Mouse (Mus musculus) lung, postnatal 25 days (tissue): ENCODE results near the gene Cel.
"Not testable (repeated sequence)": the region's sequence is repeated elsewhere in the genome, so short reads cannot be mapped to it uniquely, and the experiment has no call there.

Experiments
- DNase-seq: peaks from one replicate; pipeline ENCODE4 v3.0.0; 2022; ENCODE audit warnings: low spot score

Cel gene

GRCm38 (mm10) chr2:28518231-28518630, 45.0 kb downstream of the Cel start:
- no peak for DNase-seq

- DNase-seq, result peak; percentile 89
These were observed 45.8 kb downstream of the Cel start for GRCm38 (mm10) chr2:28517206-28517909.

GRCm38 (mm10) chr2:28514489-28514888, 48.7 kb downstream of the Cel start:
- DNase-seq, result peak; percentile 85

GRCm38 (mm10) chr2:28513431-28514370, 49.5 kb downstream of the Cel start:
- DNase-seq, result no peak

- peak; percentile 59 for DNase-seq
These were observed 50.3 kb downstream of the Cel start, which contains the start of gene Ralgds for GRCm38 (mm10) chr2:28512798-28513401. TSS of gene Ralgds (plus strand) at chr2:28513125.

GRCm38 (mm10) chr2:28511600-28511999, 51.6 kb downstream of the Cel start:
- not testable (repeated sequence) for DNase-seq

GRCm38 (mm10) chr2:28506291-28506690, 56.9 kb downstream of the Cel start:
- no peak for DNase-seq

- DNase-seq, result no peak
These were observed 57.4 kb downstream of the Cel start, which contains the start of gene Gm10134 for GRCm38 (mm10) chr2:28505795-28506194. TSS of gene Gm10134 (plus strand) at chr2:28506095.
